Mouse (Mus musculus) left cerebral cortex, adult 8-10 months (tissue): ENCODE measurements around the gene Micu2. TPM values are rescaled to one million over a fixed set of nuclear protein-coding genes. Genes with fewer than 3 reads are reported as not detected.
A peak's percentile ranks its signal among the peaks of the same experiment; 100 is the strongest.
"Not testable (repeated sequence)": the region's sequence is repeated elsewhere in the genome, so short reads cannot be mapped to it uniquely, and the experiment has no call there.

Source experiments
- DNase-seq, 2 experiments: peaks; one replicate each; pipeline ENCODE4 v3.0.0; 2022; ENCODE audit warnings: low spot score in 2 of 2
- total RNA-seq, 4 experiments: library from RNA; stranded (reverse); gene quantifications; 2 replicates each; pipeline ENCODE4 v1.2.4; 2022

Micu2 gene
- total RNA-seq, 4 experiments from 2014 or later: 22.6 to 25.0 (median 23.6) TPM

- DNase-seq: not testable (repeated sequence)
Observed at GRCm38 (mm10) chr14:57896088-57896871, 102.8 kb downstream of the Micu2 start.

- no peak for DNase-seq
Observed at GRCm38 (mm10) chr14:57894346-57894745, 104.7 kb downstream of the Micu2 start.

DNA sequence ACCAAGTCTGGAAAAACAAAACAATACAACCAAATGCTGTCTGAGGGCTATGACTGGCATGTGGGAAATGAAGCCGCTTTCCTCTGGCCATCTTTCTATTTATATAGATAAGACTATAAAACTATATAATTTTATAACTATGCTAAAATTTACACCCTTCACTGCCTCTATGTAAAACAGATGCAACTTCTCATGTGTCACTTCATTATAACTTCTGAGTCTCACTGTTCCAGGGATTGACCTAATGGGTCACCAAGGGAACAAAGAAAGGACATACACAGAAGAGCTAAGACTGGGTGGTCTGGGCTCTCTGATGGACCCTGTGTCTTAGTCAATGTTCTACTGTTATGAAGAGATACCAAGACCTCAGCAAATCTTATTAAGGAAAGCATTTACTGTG lies 106.1 kb downstream of the Micu2 start:
- no peak for DNase-seq

DNA sequence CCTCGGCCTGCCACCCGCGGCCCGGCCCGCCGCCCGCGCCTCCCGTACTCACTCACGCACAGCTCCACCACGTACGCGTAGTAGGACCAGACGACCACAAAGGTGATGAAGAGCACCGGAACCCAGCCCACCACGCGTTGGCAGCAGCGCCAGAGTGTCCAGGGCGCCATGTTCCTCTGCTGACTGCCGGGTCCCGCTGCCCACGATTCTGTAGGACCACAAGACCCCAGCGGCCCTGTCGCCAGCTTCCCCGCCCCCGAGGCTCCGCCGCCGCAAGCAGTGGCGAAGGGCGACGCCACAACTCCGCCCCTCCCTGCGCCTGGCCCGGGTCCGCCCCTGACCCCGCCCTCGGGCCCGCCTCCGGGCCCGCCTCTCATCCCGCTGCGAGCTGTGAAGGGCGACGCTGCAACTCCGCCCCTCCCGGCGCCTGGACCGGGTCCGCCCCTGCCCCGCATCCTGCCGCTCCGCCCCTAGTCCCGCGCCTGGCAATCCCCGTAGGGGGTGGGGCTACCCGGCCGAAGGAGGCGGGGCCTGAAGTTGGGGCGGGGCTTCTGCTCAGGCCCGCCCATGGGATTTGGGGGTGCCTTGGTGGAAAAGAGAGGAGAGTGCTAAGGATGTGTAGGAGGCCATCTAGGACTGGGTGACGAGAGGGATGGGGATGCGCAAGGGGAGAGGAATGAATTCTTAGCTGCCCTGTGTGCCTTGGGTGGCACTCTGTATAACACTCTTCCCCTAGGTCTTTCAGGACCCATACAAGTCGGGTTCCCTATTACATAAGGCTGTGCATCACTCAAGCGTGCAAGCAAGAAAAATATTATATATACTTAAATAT lies 108.8 kb downstream of the Micu2 start, which contains the start of gene Zdhhc20:
Gene Zdhhc20 (minus strand): TSS at position 266 of the 832 bp plus-strand sequence.
- peak; percentile 90 to 96 for DNase-seq

- DNase-seq: no peak
Observed at GRCm38 (mm10) chr14:57889541-57890010, 109.5 kb downstream of the Micu2 start.

DNA sequence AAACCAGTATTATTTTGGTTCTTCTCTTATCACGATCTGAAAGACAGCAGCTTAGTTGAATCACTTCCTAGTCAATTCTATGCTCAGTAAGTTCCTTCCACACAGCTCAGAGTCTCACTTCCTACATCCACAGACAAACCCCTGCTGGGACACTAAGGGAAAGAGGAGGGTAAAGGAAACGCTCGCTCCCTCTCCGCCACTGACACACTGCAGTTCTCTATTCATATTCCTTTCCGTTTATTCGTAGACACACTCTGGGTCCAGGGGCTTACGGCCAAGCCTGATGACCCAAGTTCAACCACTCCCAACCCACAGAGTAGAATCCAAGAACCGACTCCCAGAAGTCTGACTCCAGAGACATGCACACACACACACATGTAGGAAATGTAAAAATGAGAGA lies 111.9 kb downstream of the Micu2 start:
- DNase-seq: no peak

GRCm38 (mm10) chr14:57886032-57886431 lies 113.0 kb downstream of the Micu2 start:
- DNase-seq: no peak

GRCm38 (mm10) chr14:57883341-57883740 lies 115.7 kb downstream of the Micu2 start:
- DNase-seq: no peak

DNA sequence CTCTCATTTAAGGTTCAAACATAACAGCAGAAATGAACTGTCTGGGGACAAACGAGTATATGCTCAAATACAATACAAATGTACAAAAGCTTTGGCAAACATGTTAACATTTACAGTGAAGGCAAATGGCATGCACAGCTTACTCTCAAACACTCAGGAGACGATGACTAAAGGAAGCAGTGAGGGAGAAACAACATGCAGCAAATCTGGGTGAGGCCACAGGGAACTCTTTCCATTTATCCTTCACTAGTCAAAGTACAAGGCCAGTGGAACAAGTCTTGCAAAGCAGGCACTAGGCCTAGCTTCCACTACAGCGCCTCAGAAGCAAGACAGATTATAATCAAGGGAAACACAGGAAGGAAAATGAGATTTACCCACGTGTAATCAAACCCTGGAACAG lies 116.3 kb downstream of the Micu2 start:
- no peak for DNase-seq

DNA sequence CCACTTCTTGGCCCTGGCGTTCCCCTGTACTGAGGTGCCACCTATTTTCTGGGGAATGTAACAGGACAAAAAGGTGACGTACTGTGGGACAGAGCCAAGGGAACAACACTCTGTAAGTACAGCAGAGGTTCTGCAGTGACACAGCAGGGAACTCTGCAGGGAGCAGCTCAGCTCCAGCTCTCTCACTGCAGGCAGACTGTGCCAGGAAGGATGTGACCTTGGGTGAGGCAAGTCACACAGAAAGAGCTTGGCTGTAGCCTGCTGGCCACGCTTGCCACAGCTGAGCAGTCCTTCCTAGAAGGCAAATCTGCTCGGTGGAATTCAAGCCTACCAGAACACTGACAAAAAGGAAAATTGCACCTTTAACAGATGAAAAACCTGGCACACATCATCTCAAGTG lies 117.3 kb downstream of the Micu2 start:
- DNase-seq: no peak

DNA sequence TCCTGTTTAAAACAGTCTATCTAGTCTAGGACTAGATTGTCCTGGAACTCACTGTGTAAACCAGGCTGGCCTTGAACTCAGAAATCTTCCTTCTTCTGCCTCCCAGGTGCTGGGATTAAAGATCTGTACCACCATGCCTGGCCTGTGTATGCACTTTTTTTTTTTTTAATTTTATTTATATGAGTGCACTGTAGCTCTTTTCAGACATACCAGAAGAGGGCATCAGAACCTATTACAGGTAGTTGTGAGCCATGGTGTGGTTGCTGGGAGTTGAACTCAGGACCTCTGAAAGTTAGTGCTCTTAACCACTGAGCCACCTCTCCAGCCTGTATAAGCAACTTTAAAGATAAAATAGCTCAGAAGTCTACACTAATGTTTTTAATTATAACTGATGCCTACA lies 118.0 kb downstream of the Micu2 start:
- no peak for DNase-seq

DNA sequence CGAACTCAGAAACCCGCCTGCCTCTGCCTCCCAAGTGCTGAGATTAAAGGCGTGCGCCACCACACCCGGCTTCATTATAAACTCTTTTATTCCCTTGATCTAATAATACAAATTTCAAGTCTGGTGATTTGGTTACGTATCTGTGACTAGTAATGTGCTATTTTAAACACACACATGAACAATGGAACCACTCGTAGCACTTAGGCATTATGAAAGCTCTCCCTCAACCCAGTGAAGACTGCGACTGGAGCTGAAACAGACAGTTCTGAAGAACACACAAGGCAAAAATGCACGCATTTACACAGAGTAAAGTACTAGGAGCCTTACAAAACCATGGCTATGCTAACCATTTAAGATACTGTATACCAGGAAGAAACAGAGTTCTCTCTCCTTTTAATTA lies 121.1 kb downstream of the Micu2 start:
- DNase-seq: no peak

GRCm38 (mm10) chr14:57866676-57867276 lies 132.3 kb downstream of the Micu2 start:
- DNase-seq: peak in 1 of 2 experiments; percentile 36

Other genes with a start within 250 kb of the Micu2 start
- gene Lats2, start 240.9 kb downstream of the Micu2 start, total RNA-seq: 10 to 100 TPM; 19.4 to 28.3 (median 24.8) TPM
- gene Sap18, start 201.1 kb downstream of the Micu2 start, total RNA-seq: 100 to 1,000 TPM in 1 of 4 experiments, 10 to 100 TPM in 3; 65.5 to 103 (median 76.4) TPM
- 1 to 10 TPM in 3 of 4 experiments, under 1 TPM in 1; 0.88 to 2.6 (median 1.3) TPM for gene Ska3, start 173.1 kb downstream of the Micu2 start, total RNA-seq
- 10 to 100 TPM; 55.0 to 65.3 (median 58.7) TPM for gene Mrpl57, start 173.0 kb downstream of the Micu2 start, total RNA-seq
- gene Zdhhc20, start 109.0 kb downstream of the Micu2 start, total RNA-seq: 10 to 100 TPM; 39.6 to 44.7 (median 42.6) TPM
- 10 to 100 TPM; 21.8 to 25.9 (median 23.7) TPM for gene Fgf9, start 71.3 kb upstream of the Micu2 start, total RNA-seq